ENCODE assay signal across 8 mouse cellular contexts in genomic region chr7:87584281-87584701, GRCm38 (mm10). TPM values are rescaled to one million over a fixed set of nuclear protein-coding genes. Genes with fewer than 3 reads are reported as not detected.
DNase-seq lines count a peak whose midpoint lies in the region; ATAC-seq lines count a peak whose summit lies in the region.

No protein-coding gene starts in this region.

- ATAC-seq in midbrain, embryonic 16.5 days: peak; percentile 95
- no peak for ATAC-seq in CD4-positive, CD25-positive, alpha-beta regulatory T cell, adult 4 months

- H3K27me3 ChIP-seq in forebrain, embryonic 10.5 days (ENCODE audit: poor library complexity, severe bottlenecking): peaks cover 45% of the 10 kb centered on the region
- H3K27me3 ChIP-seq in midbrain, embryonic 16.5 days (ENCODE audit: control insufficient read depth, insufficient read depth, low read depth, low read length): no peaks in the 10 kb centered on the region

- H3K9ac ChIP-seq in midbrain, embryonic 16.5 days (ENCODE audit: low read depth, low read length): peak overlapping the region; percentile 80

- H3K27ac ChIP-seq in forebrain, embryonic 10.5 days: peak overlapping the region; percentile 48
- peak overlapping the region; percentile 93 for H3K27ac ChIP-seq in midbrain, embryonic 16.5 days (ENCODE audit: low read length)

- under 1% methylated on average over 28 of the region's 28 CpGs for WGBS in forebrain, embryonic 10.5 days
- 2% methylated on average over 28 of the region's 28 CpGs for WGBS in midbrain, embryonic 16.5 days

- H3K36me3 ChIP-seq in forebrain, embryonic 10.5 days (replicated peaks): no peaks in the 10 kb centered on the region
- H3K36me3 ChIP-seq in midbrain, embryonic 16.5 days (ENCODE audit: control insufficient read depth, insufficient read depth, low read length): no peaks in the 10 kb centered on the region

- H3K4me1 ChIP-seq in forebrain, embryonic 10.5 days: peaks cover 9% of the 10 kb centered on the region
- H3K4me1 ChIP-seq in midbrain, embryonic 16.5 days (ENCODE audit: control insufficient read depth, insufficient read depth, low read length): peaks cover 8% of the 10 kb centered on the region

- peak overlapping the region; percentile 57 for H3K4me3 ChIP-seq in forebrain, embryonic 10.5 days
- peak overlapping the region; percentile 54 for H3K4me3 ChIP-seq in midbrain, embryonic 16.5 days (ENCODE audit: low read depth, low read length)

- no peaks in the 10 kb centered on the region for H3K9me3 ChIP-seq in forebrain, embryonic 10.5 days
- H3K9me3 ChIP-seq in midbrain, embryonic 16.5 days (replicated peaks; ENCODE audit: control insufficient read depth, low read length, poor library complexity, severe bottlenecking): no peaks in the 10 kb centered on the region

- DNase-seq in adrenal gland, postnatal 10 days: peak; percentile 9
- DNase-seq in adrenal gland, adult 8-10 months: no peak
- DNase-seq in 3134 (ENCODE audit: extremely low read depth, insufficient read length, low spot score): peak; percentile 3
- DNase-seq in forebrain, embryonic 10.5 days (ENCODE audit: extremely low spot score, low spot score): peak; percentile 42
- peak; percentile 17 for DNase-seq in layer of hippocampus, adult 9-10 months (ENCODE audit: low spot score)
- no peak for DNase-seq in gastrocnemius, postnatal 4 days (ENCODE audit: low spot score in 2 of 2)

- H3K4me2 ChIP-seq in midbrain, embryonic 16.5 days (ENCODE audit: low read length): peak overlapping the region; percentile 87

RNA-seq across cellular contexts. Expression of gene Grm5, which starts 0.3 kb away (rescaled TPM):
- total RNA-seq in adrenal gland, postnatal 10 days (2021): under 1 TPM; 0.06 to 0.18 TPM
- under 1 TPM in 3 of 4 experiments, not detected in 1; 0.06 to 0.68 (median 0.10) TPM for total RNA-seq in adrenal gland, adult 8-10 months (2022)
- 0.07 TPM in 1 of 2 replicates, not detected in the other for polyA plus RNA-seq in forebrain, embryonic 10.5 days (2016; fragmentation: Nextera tagmentation; extraction: Ambion mirVana)
- 59.6 and 66.9 TPM in 2 replicates for polyA plus RNA-seq in midbrain, embryonic 16.5 days (2015; fragmentation: Nextera tagmentation; extraction: Ambion mirVana)
- under 1 TPM; 0.07 to 0.09 TPM for polyA plus RNA-seq in CD4-positive, CD25-positive, alpha-beta regulatory T cell, adult 4 months (2017; shearing (Covaris generic))
- total RNA-seq in gastrocnemius, postnatal 4 days (2021): not detected

Comparison
In these comparisons a context has a peak if more than half of its experiments do, and no peak if none do; other contexts are left out.
1. DNase-seq: peak in adrenal gland, postnatal 10 days (single experiment), 3134 (single experiment), forebrain, embryonic 10.5 days (single experiment) and layer of hippocampus, adult 9-10 months (single experiment); none in adrenal gland, adult 8-10 months (single experiment) and gastrocnemius, postnatal 4 days (0 of 2).